Mouse (Mus musculus) 416B (cell line): ENCODE measurements around the gene Doc2g.

Source experiments
- DNase-seq: peaks from one replicate; pipeline ENCODE4 v3.0.0; 2011; ENCODE audit warnings: low read depth

Doc2g gene

GRCm38 (mm10) chr19:4052516-4053030 lies 49.5 kb downstream of the Doc2g start:
- peak; percentile 68 for DNase-seq

- no peak for DNase-seq
Measured at GRCm38 (mm10) chr19:4054613-4055012, 51.5 kb downstream of the Doc2g start.

GRCm38 (mm10) chr19:4055216-4055946 lies 52.3 kb downstream of the Doc2g start:
- no peak for DNase-seq

- DNase-seq = no peak
Measured at GRCm38 (mm10) chr19:4055947-4056693, 53.0 kb downstream of the Doc2g start.
